Mouse (Mus musculus): ENCODE results near the gene Golim4. TPM values are rescaled to one million over a fixed set of nuclear protein-coding genes. Genes with fewer than 3 reads are reported as not detected.
A peak's percentile ranks its signal among the peaks of the same experiment; 100 is the strongest.

The Golim4 gene
- polyA plus RNA-seq, 1 experiment from 2014 or later, result 20.6 TPM

DNA sequence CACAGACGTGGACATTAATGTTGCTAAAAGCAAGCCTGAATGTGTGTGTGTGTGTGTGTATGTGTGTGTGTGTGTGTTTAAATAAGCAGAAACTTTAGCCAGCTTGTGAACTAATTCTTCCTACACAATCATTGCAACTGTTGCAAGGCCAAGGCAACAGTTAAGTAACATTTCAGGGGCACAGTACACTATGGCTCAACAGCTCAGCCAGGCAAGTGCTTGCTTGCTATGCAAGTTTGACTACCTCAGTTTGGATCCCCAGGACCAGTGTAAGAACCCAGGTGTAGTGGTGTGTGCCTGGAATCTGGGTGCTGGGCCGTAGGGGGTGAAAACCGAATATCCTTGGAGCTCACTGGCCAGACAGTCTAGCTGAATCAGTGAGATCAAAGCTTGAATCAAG is 2.6 kb downstream of the Golim4 start:
- Histone ChIP-seq H3K9me3 (ENCODE audit: control insufficient read depth, low read length) (no peaks in the 10 kb centered on the region), H3K36me3 (ENCODE audit: control insufficient read depth, insufficient read depth, low read length) (no peaks in the 10 kb centered on the region), H3K9ac (replicated peaks; ENCODE audit: low read length) (no peak overlapping the region), H3K27ac (replicated peaks; ENCODE audit: low read depth, low read length) (no peak overlapping the region), H3K4me1 (ENCODE audit: control insufficient read depth, insufficient read depth, low read length) (peaks cover 25% of the 10 kb centered on the region), H3K27me3 (ENCODE audit: control insufficient read depth, insufficient read depth, low read length) (no peaks in the 10 kb centered on the region), H3K4me3 (replicated peaks; ENCODE audit: low read depth, low read length) (0 out of 2 replicates have a peak overlapping the region, but pooled peaks have one; percentile 8), H3K4me2 (ENCODE audit: low read length) (peak overlapping the region; percentile 85)
- ATAC-seq (ENCODE audit: low FRiP score, low TSS enrichment) (no peak), DNase-seq (no peak)
- WGBS, result 74% methylated on average over 3 of the region's 3 CpGs

DNA sequence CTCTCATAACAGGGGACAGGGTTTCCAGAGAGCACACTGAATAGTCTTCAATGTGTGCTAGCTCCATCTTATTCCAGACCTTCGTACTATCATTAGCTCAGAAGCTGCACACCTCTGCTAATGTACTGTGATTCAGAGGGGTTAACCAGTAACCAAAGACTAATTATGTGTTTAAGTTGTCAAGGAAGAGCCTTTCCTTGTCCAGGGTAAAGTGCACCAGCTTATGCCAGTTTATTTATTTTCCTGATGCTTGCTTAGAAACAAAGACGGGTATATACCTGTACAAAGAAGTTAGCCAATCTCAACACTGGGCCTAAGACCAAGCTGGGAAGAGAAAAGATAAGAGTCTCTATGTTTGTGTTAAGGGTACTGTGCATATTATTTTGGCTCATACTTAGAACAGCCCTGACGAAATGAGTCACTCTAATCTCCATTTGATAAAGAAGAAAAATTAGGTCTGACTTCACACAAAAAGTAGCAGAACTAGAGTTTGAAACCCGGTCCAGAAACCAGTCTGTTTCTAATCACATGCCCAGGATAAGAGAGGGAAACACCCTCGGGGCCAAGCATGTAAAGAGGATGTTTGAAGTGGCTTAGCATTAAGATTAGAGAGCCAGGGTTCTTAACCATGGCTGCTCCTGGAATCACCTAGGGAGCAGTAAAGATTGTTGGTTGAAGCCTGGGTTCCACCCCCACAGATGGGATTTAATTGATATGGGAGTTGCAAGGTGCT is 4.3 kb downstream of the Golim4 start:
- Histone ChIP-seq H3K9ac (replicated peaks; ENCODE audit: low read length) (no peak overlapping the region), H3K9me3 (ENCODE audit: control insufficient read depth, low read length) (no peaks in the 10 kb centered on the region), H3K4me3 (replicated peaks; ENCODE audit: low read depth, low read length) (no peak overlapping the region), H3K27ac (replicated peaks; ENCODE audit: low read depth, low read length) (no peak overlapping the region), H3K36me3 (ENCODE audit: control insufficient read depth, insufficient read depth, low read length) (no peaks in the 10 kb centered on the region), H3K4me1 (ENCODE audit: control insufficient read depth, insufficient read depth, low read length) (peaks cover 25% of the 10 kb centered on the region), H3K4me2 (ENCODE audit: low read length) (no peak overlapping the region), H3K27me3 (ENCODE audit: control insufficient read depth, insufficient read depth, low read length) (no peaks in the 10 kb centered on the region)
- ATAC-seq (ENCODE audit: low FRiP score, low TSS enrichment), result no peak
- no peak for DNase-seq
- WGBS, result 75% methylated on average over 5 of the region's 5 CpGs

DNA sequence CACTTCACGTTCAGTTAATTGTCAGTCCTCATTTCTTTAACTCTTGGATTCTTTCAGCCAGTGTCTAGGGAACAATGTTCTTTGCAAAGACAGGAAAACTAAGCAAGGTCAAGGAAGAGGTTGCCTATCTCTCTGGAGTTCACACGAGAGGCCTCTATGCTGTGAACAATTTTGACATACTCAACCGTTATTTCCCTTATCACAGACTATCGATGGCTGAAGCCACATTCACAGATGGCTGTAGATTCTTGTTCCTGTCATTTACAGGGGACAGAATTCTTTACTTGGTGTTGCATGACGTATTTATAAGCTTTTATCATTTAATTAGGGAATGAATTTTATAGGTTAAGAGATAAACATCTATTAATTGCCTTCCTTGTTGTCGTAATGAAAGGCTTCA is 5.9 kb downstream of the Golim4 start:
- Histone ChIP-seq H3K4me1 (ENCODE audit: control insufficient read depth, insufficient read depth, low read length) (peaks cover 25% of the 10 kb centered on the region), H3K4me3 (replicated peaks; ENCODE audit: low read depth, low read length) (no peak overlapping the region), H3K4me2 (ENCODE audit: low read length) (no peak overlapping the region), H3K36me3 (ENCODE audit: control insufficient read depth, insufficient read depth, low read length) (no peaks in the 10 kb centered on the region), H3K9ac (replicated peaks; ENCODE audit: low read length) (no peak overlapping the region), H3K27me3 (ENCODE audit: control insufficient read depth, insufficient read depth, low read length) (no peaks in the 10 kb centered on the region), H3K9me3 (ENCODE audit: control insufficient read depth, low read length) (no peaks in the 10 kb centered on the region), H3K27ac (replicated peaks; ENCODE audit: low read depth, low read length) (no peak overlapping the region)
- DNase-seq (no peak), ATAC-seq (ENCODE audit: low FRiP score, low TSS enrichment) (no peak)
- WGBS, result 86% methylated on average over 6 of the region's 6 CpGs

DNA sequence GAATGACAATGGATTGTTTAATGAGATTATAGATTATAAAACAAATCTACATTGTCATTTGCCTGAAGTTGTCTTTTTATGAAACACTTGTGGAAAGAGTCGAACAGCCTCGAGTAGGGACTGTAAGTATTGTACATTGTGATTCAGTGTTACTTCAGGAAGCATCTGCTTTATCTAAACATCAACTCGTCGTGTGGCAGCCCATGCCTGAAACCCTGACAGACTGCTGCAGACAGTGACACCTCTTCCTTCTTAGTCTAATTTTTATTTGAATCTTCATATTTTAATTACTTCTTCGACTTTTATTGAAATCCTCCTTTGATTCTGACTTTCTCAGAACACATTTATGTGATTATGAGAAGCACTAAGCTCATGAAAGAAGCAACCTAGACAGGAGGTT is 7.4 kb downstream of the Golim4 start:
- H3K27ac ChIP-seq (replicated peaks; ENCODE audit: low read depth, low read length), result no peak overlapping the region
- 91% methylated on average over 5 of the region's 5 CpGs for whole genome bisulfite sequencing
- no peaks in the 10 kb centered on the region for H3K9me3 ChIP-seq (ENCODE audit: control insufficient read depth, low read length)
- peaks cover 10% of the 10 kb centered on the region for H3K4me1 ChIP-seq (ENCODE audit: control insufficient read depth, insufficient read depth, low read length)
- DNase-seq (no peak), ATAC-seq (ENCODE audit: low FRiP score, low TSS enrichment) (no peak)
- H3K9ac ChIP-seq (replicated peaks; ENCODE audit: low read length), result no peak overlapping the region
- no peak overlapping the region for H3K4me3 ChIP-seq (replicated peaks; ENCODE audit: low read depth, low read length)
- no peaks in the 10 kb centered on the region for H3K36me3 ChIP-seq (ENCODE audit: control insufficient read depth, insufficient read depth, low read length)
- no peaks in the 10 kb centered on the region for H3K27me3 ChIP-seq (ENCODE audit: control insufficient read depth, insufficient read depth, low read length)
- H3K4me2 ChIP-seq (ENCODE audit: low read length), result no peak overlapping the region

DNA sequence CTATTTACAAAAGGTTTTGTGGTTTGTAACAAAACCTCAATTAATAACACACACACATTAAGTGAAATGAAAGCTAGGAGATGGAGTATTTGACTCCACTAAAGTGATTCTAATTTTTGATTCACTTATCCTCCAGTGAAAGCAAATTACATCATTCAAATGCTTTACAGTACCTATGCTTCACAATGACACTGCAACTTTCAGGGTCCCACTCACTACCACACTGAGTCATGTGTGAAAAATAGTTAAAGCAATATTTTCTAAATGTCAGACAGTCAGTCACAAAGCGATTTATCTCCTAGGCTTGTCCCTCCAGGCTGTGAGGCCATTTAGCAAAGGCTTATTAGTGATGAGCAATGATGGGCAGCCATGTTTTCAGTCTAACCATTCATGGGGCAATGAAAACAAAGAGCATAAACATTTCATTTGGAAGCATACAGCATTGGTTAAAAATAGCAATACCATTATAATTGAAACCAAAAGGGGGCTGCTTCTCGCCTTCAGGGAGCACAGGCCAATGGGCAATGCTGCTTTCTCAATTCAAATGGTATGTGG is 8.1 kb downstream of the Golim4 start:
- Histone ChIP-seq H3K4me1 (ENCODE audit: control insufficient read depth, insufficient read depth, low read length) (peaks cover 3% of the 10 kb centered on the region; the same call in 1 of the 2 replicates), H3K27me3 (ENCODE audit: control insufficient read depth, insufficient read depth, low read length) (no peaks in the 10 kb centered on the region), H3K9ac (replicated peaks; ENCODE audit: low read length) (no peak overlapping the region), H3K27ac (replicated peaks; ENCODE audit: low read depth, low read length) (no peak overlapping the region), H3K4me2 (ENCODE audit: low read length) (no peak overlapping the region), H3K9me3 (ENCODE audit: control insufficient read depth, low read length) (no peaks in the 10 kb centered on the region), H3K4me3 (replicated peaks; ENCODE audit: low read depth, low read length) (no peak overlapping the region), H3K36me3 (ENCODE audit: control insufficient read depth, insufficient read depth, low read length) (no peaks in the 10 kb centered on the region)
- ATAC-seq (ENCODE audit: low FRiP score, low TSS enrichment) (no peak), DNase-seq (no peak)
- 88% methylated on average over 2 of the region's 2 CpGs for WGBS

DNA sequence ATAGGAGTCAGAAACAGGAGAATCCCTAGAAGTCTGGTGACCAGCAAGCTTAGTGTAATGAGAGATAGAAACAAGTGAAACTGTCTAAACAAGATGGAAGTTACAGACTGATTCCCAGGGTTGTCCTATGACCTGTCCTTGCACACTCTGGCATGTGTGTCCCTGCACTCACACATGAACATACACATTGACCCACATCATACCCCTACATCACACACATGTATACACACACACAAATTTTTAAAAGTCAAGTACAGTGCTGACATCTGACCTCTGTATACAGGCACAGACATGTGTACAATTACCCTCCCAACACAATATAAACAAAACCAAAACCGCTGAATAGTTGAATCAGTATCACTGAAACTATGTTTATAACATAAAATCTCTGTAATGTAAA is 8.7 kb downstream of the Golim4 start:
- Histone ChIP-seq H3K4me1 (ENCODE audit: control insufficient read depth, insufficient read depth, low read length) (no peaks in the 10 kb centered on the region), H3K4me3 (replicated peaks; ENCODE audit: low read depth, low read length) (no peak overlapping the region), H3K9ac (replicated peaks; ENCODE audit: low read length) (no peak overlapping the region), H3K4me2 (ENCODE audit: low read length) (no peak overlapping the region), H3K27me3 (ENCODE audit: control insufficient read depth, insufficient read depth, low read length) (no peaks in the 10 kb centered on the region), H3K27ac (replicated peaks; ENCODE audit: low read depth, low read length) (no peak overlapping the region), H3K36me3 (ENCODE audit: control insufficient read depth, insufficient read depth, low read length) (no peaks in the 10 kb centered on the region), H3K9me3 (ENCODE audit: control insufficient read depth, low read length) (no peaks in the 10 kb centered on the region)
- DNase-seq, result no peak
- ATAC-seq (ENCODE audit: low FRiP score, low TSS enrichment), result no peak
- WGBS, result 97% methylated on average over 1 of the region's 1 CpGs

DNA sequence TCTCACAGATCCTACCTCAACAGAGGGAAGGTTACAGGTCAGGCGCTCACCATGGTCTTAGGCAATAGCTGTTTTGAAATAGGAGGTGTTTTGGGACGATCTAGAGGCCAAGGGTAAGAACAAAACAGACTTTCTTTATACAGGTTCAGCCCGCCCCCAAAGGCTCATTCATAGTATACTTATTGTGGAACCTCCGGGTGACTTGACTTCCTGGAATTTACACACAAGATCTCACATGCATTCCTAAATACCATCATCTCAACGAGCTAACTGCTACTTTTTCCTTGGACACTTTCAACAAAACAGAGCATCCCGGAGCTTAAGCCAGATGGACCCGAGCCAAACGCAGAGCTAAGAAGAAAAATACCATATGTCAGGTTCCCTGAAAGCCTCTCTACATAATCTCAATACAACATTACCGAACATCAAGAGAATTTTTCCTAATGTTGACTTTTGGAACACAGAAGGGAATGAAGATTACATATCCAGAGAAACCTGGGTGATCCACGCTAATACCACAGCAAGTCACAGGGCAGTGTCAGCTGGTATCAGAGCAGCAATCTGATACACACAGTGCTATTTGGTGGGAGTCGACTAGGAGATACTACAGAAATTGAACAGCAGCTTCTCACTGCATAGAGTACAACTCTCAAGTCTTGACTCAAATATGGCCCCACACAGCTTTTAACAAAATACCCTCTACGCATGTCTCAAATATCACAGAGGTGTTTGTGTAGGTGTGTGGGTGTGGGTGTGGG is 14.3 kb downstream of the Golim4 start:
- no peak overlapping the region for H3K4me2 ChIP-seq (ENCODE audit: low read length)
- no peak overlapping the region for H3K4me3 ChIP-seq (replicated peaks; ENCODE audit: low read depth, low read length)
- ATAC-seq (ENCODE audit: low FRiP score, low TSS enrichment) (no peak), DNase-seq (no peak)
- no peaks in the 10 kb centered on the region for H3K4me1 ChIP-seq (ENCODE audit: control insufficient read depth, insufficient read depth, low read length)
- no peaks in the 10 kb centered on the region for H3K36me3 ChIP-seq (ENCODE audit: control insufficient read depth, insufficient read depth, low read length)
- no peaks in the 10 kb centered on the region for H3K27me3 ChIP-seq (ENCODE audit: control insufficient read depth, insufficient read depth, low read length)
- 85% methylated on average over 12 of the region's 12 CpGs for WGBS
- H3K9me3 ChIP-seq (ENCODE audit: control insufficient read depth, low read length), result no peaks in the 10 kb centered on the region
- no peak overlapping the region for H3K27ac ChIP-seq (replicated peaks; ENCODE audit: low read depth, low read length)
- H3K9ac ChIP-seq (replicated peaks; ENCODE audit: low read length), result no peak overlapping the region

DNA sequence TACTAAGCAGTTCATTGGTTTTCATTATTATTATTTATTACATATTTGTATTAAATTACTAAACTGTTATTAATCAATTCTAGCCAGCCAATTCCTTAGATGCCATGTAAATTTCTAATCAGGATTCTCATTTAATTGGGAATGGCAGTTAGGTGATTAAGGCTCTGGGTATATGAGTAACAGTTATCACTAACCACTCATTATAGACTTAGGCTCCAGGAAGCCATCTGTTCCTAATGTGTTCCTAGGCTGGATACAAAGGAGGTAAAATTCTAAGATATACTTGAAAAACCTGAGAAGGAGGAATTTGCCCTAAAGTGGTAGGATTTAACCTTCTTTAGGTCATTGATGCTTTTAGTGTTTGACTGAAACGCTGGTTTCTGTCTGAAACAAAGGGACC is 14.9 kb downstream of the Golim4 start:
- H3K9me3 ChIP-seq (ENCODE audit: control insufficient read depth, low read length), result no peaks in the 10 kb centered on the region
- DNase-seq (no peak), ATAC-seq (ENCODE audit: low FRiP score, low TSS enrichment) (no peak)
- no peak overlapping the region for H3K4me3 ChIP-seq (replicated peaks; ENCODE audit: low read depth, low read length)
- no peak overlapping the region for H3K9ac ChIP-seq (replicated peaks; ENCODE audit: low read length)
- no peak overlapping the region for H3K4me2 ChIP-seq (ENCODE audit: low read length)
- no peak overlapping the region for H3K27ac ChIP-seq (replicated peaks; ENCODE audit: low read depth, low read length)
- WGBS, result 81% methylated on average over 1 of the region's 1 CpGs
- no peaks in the 10 kb centered on the region for H3K27me3 ChIP-seq (ENCODE audit: control insufficient read depth, insufficient read depth, low read length)
- H3K36me3 ChIP-seq (ENCODE audit: control insufficient read depth, insufficient read depth, low read length), result no peaks in the 10 kb centered on the region
- H3K4me1 ChIP-seq (ENCODE audit: control insufficient read depth, insufficient read depth, low read length), result no peaks in the 10 kb centered on the region

All from midbrain, embryonic 14.5 days (tissue).